Mouse (Mus musculus) liver, embryonic 11.5 days (tissue): ENCODE measurements around the gene Alyref. TPM values are rescaled to one million over a fixed set of nuclear protein-coding genes. Genes with fewer than 3 reads are reported as not detected.
A peak's percentile ranks its signal among the peaks of the same experiment; 100 is the strongest.

ENCODE experiments used
- ATAC-seq: fragments of 200-750 bp; cut with Nextera tagmentation; replicated peaks from 2 replicates; pipeline ENCODE4 v1.8.0; 2017; ENCODE audit warnings: moderate number of reproducible peaks, mild to moderate bottlenecking, moderate TSS enrichment, moderate library complexity; ENCODE audit not compliant: low FRiP score
- DNase-seq: peaks from one replicate; pipeline ENCODE4 v3.0.0-alpha.2; 2017; ENCODE audit warnings: low spot score
- H3K27ac ChIP-seq: fragments of 300-500 bp; sonication (generic); 2 replicates; pipeline ENCODE4 v1.5.1; 2014; ENCODE audit warnings: mild to moderate bottlenecking, low read depth, low read length, control low read depth
- H3K27me3 ChIP-seq: fragments of 300-500 bp; sonication (generic); replicated peaks from 2 replicates; pipeline ENCODE4 v1.6.1; 2014; ENCODE audit warnings: low read length, mixed read lengths; ENCODE audit not compliant: control insufficient read depth, insufficient read depth
- H3K36me3 ChIP-seq: fragments of 300-500 bp; sonication (generic); 2 replicates; pipeline ENCODE4 v1.6.1; 2014; ENCODE audit warnings: mild to moderate bottlenecking, low read length, moderate library complexity, mixed read lengths; ENCODE audit not compliant: control insufficient read depth, insufficient read depth
- H3K4me1 ChIP-seq: fragments of 300-500 bp; sonication (generic); replicated peaks from 2 replicates; pipeline ENCODE4 v1.6.1; 2014; ENCODE audit warnings: low read length, mixed read lengths; ENCODE audit not compliant: control insufficient read depth, insufficient read depth
- H3K4me2 ChIP-seq: fragments of 300-500 bp; sonication (generic); 2 replicates; pipeline ENCODE4 v1.6.1; 2014; ENCODE audit warnings: mild to moderate bottlenecking, control low read depth, moderate library complexity
- H3K4me3 ChIP-seq: fragments of 300-500 bp; sonication (generic); 2 replicates; pipeline ENCODE4 v1.5.1; 2014; ENCODE audit warnings: low read depth, low read length, control low read depth
- H3K9ac ChIP-seq: fragments of 300-500 bp; sonication (generic); 2 replicates; pipeline ENCODE4 v1.6.1; 2014; ENCODE audit warnings: low read depth, low read length, control low read depth
- H3K9me3 ChIP-seq: fragments of 300-500 bp; sonication (generic); 2 replicates; pipeline ENCODE4 v1.6.1; 2016; ENCODE audit warnings: low read length, inconsistent platforms, mixed read lengths; ENCODE audit not compliant: control insufficient read depth
- WGBS: fragments of 180-500 bp; shearing (Covaris S2); extraction: QIAGEN DNeasy Blood & Tissue Kit; methylation state at CpG from one replicate; pipeline ENCODE4 v1.1.7; 2014; 5-methylcytosine and 5-hydroxymethylcytosine counted together
- polyA plus RNA-seq: library from polyadenylated mRNA; unstranded; fragments of >200 nt; fragmentation: Nextera tagmentation; extraction: Ambion mirVana; gene quantifications from 2 replicates; pipeline ENCODE4 v1.2.1, GENCODE M21; 2014

Gene Alyref
- polyA plus RNA-seq, 1 experiment from 2014 or later: 601 TPM

GRCm38 (mm10) chr11:120574278-120574600 lies 23.9 kb downstream of the Alyref start:
- H3K4me3 ChIP-seq: peak overlapping the region; percentile 81
- H3K9me3 ChIP-seq: no peaks in the 10 kb centered on the region
- H3K27ac ChIP-seq: peak overlapping the region; percentile 85
- H3K27me3 ChIP-seq: no peaks in the 10 kb centered on the region
- peaks cover 30% of the 10 kb centered on the region for H3K4me1 ChIP-seq
- H3K9ac ChIP-seq: peak overlapping the region; percentile 97
- DNase-seq (no peak), ATAC-seq (no peak)
- peaks cover 40% of the 10 kb centered on the region for H3K36me3 ChIP-seq
- peak overlapping the region; percentile 93 for H3K4me2 ChIP-seq
- 37% methylated on average over 5 of the region's 5 CpGs for WGBS

GRCm38 (mm10) chr11:120573585-120574277 lies 24.4 kb downstream of the Alyref start:
- peak overlapping the region; percentile 85 for H3K27ac ChIP-seq
- DNase-seq (peak; percentile 56), ATAC-seq (0 out of 2 replicates have a peak, but pooled peaks have one; percentile 0)
- WGBS: 0% methylated on average over 23 of the region's 23 CpGs
- peak overlapping the region; percentile 97 for H3K9ac ChIP-seq
- H3K9me3 ChIP-seq: no peaks in the 10 kb centered on the region
- H3K27me3 ChIP-seq: no peaks in the 10 kb centered on the region
- peak overlapping the region; percentile 93 for H3K4me2 ChIP-seq
- H3K36me3 ChIP-seq: peaks cover 35% of the 10 kb centered on the region
- H3K4me3 ChIP-seq: peak overlapping the region; percentile 81
- H3K4me1 ChIP-seq: peaks cover 29% of the 10 kb centered on the region

GRCm38 (mm10) chr11:120572752-120573584 lies 25.2 kb downstream of the Alyref start, which contains the start of gene P4hb:
Gene P4hb (minus strand): TSS chr11:120573253.
- H3K4me1 ChIP-seq: peaks cover 29% of the 10 kb centered on the region
- peak within 1 kb of the TSS; percentile 97 for H3K9ac ChIP-seq
- peak within 1 kb of the TSS; percentile 81 for H3K4me3 ChIP-seq
- peak; percentile 99 for DNase-seq
- peak within 1 kb of the TSS; percentile 93 for H3K4me2 ChIP-seq
- peaks cover 34% of the 10 kb centered on the region for H3K36me3 ChIP-seq
- peak; percentile 92 for ATAC-seq
- WGBS: under 1% methylated on average over 93 of the region's 94 CpGs
- no peaks in the 10 kb centered on the region for H3K27me3 ChIP-seq
- H3K27ac ChIP-seq: peak within 1 kb of the TSS; percentile 85
- no peaks in the 10 kb centered on the region for H3K9me3 ChIP-seq

GRCm38 (mm10) chr11:120572417-120572751 lies 25.8 kb downstream of the Alyref start:
- H3K9ac ChIP-seq: peak overlapping the region; percentile 97
- no peaks in the 10 kb centered on the region for H3K9me3 ChIP-seq
- peaks cover 33% of the 10 kb centered on the region for H3K36me3 ChIP-seq
- peak overlapping the region; percentile 81 for H3K4me3 ChIP-seq
- peak overlapping the region; percentile 93 for H3K4me2 ChIP-seq
- H3K27me3 ChIP-seq: no peaks in the 10 kb centered on the region
- WGBS: under 1% methylated on average over 21 of the region's 24 CpGs
- peak; percentile 33 for ATAC-seq
- H3K27ac ChIP-seq: peak overlapping the region; percentile 85
- no peak for DNase-seq
- peaks cover 29% of the 10 kb centered on the region for H3K4me1 ChIP-seq

GRCm38 (mm10) chr11:120571754-120572416 lies 26.3 kb downstream of the Alyref start:
- Histone ChIP-seq H3K9ac (peak overlapping the region; percentile 97), H3K4me1 (peaks cover 25% of the 10 kb centered on the region), H3K4me2 (peak overlapping the region; percentile 93), H3K36me3 (peaks cover 34% of the 10 kb centered on the region), H3K27ac (peak overlapping the region; percentile 85), H3K9me3 (no peaks in the 10 kb centered on the region), H3K27me3 (no peaks in the 10 kb centered on the region), H3K4me3 (peak overlapping the region; percentile 81)
- 6% methylated on average over 11 of the region's 11 CpGs for WGBS
- ATAC-seq (no peak), DNase-seq (no peak)

- Histone ChIP-seq H3K36me3 (peaks cover 41% of the 10 kb centered on the region), H3K4me2 (peak overlapping the region; percentile 93), H3K9me3 (no peaks in the 10 kb centered on the region), H3K4me1 (peaks cover 25% of the 10 kb centered on the region), H3K9ac (peak overlapping the region; percentile 97), H3K27ac (no peak overlapping the region), H3K27me3 (no peaks in the 10 kb centered on the region), H3K4me3 (peak overlapping the region; percentile 81)
- DNase-seq: no peak
- no peak for ATAC-seq
- 39% methylated on average over 3 of the region's 3 CpGs for WGBS
Measured at GRCm38 (mm10) chr11:120571122-120571521, 27.0 kb downstream of the Alyref start.

- ATAC-seq (no peak), DNase-seq (no peak)
- no peaks in the 10 kb centered on the region for H3K27me3 ChIP-seq
- H3K9ac ChIP-seq: no peak overlapping the region
- no peak overlapping the region for H3K4me3 ChIP-seq
- H3K36me3 ChIP-seq: peaks cover 66% of the 10 kb centered on the region
- no peaks in the 10 kb centered on the region for H3K9me3 ChIP-seq
- H3K27ac ChIP-seq: no peak overlapping the region
- 95% methylated on average over 6 of the region's 6 CpGs for WGBS
- peaks cover 14% of the 10 kb centered on the region for H3K4me1 ChIP-seq
- H3K4me2 ChIP-seq: no peak overlapping the region
Measured at GRCm38 (mm10) chr11:120568324-120568723, 29.8 kb downstream of the Alyref start.

GRCm38 (mm10) chr11:120565114-120565513 lies 33.1 kb downstream of the Alyref start:
- 86% methylated on average over 9 of the region's 9 CpGs for WGBS
- H3K27me3 ChIP-seq: no peaks in the 10 kb centered on the region
- DNase-seq (no peak), ATAC-seq (no peak)
- H3K36me3 ChIP-seq: peaks cover 84% of the 10 kb centered on the region
- no peak overlapping the region for H3K4me3 ChIP-seq
- no peak overlapping the region for H3K27ac ChIP-seq
- no peak overlapping the region for H3K4me2 ChIP-seq
- no peaks in the 10 kb centered on the region for H3K9me3 ChIP-seq
- H3K9ac ChIP-seq: no peak overlapping the region
- no peaks in the 10 kb centered on the region for H3K4me1 ChIP-seq
